Mouse (Mus musculus) forebrain, embryonic 13.5 days (tissue): ENCODE measurements around the gene Atp6v0c. TPM values are rescaled to one million over a fixed set of nuclear protein-coding genes. Genes with fewer than 3 reads are reported as not detected.

Source experiments
- ATAC-seq: fragments of 200-750 bp; cut with Nextera tagmentation; 2 replicates; pipeline ENCODE4 v1.8.0; 2017
- H3K27ac ChIP-seq: fragments of 300-500 bp; sonication (generic); 2 replicates; pipeline ENCODE4 v1.5.1; 2015; ENCODE audit warnings: inconsistent platforms, mild to moderate bottlenecking, moderate library complexity
- H3K27me3 ChIP-seq: fragments of 300-500 bp; sonication (generic); 2 replicates; pipeline ENCODE4 v1.6.1; 2015; ENCODE audit warnings: mild to moderate bottlenecking, inconsistent platforms
- H3K36me3 ChIP-seq: fragments of 300-500 bp; sonication (generic); 2 replicates; pipeline ENCODE4 v1.6.1; 2015; ENCODE audit warnings: mild to moderate bottlenecking, inconsistent platforms; ENCODE audit not compliant: poor library complexity, severe bottlenecking
- H3K4me1 ChIP-seq: fragments of 300-500 bp; sonication (generic); 2 replicates; pipeline ENCODE4 v1.6.1; 2015; ENCODE audit warnings: inconsistent platforms
- H3K4me2 ChIP-seq: fragments of 300-500 bp; sonication (generic); 2 replicates; pipeline ENCODE4 v1.6.1; 2015; ENCODE audit warnings: inconsistent platforms, mild to moderate bottlenecking, moderate library complexity
- H3K4me3 ChIP-seq: fragments of 300-500 bp; sonication (generic); 2 replicates; pipeline ENCODE4 v1.5.1; 2015; ENCODE audit warnings: mild to moderate bottlenecking, inconsistent platforms
- H3K9ac ChIP-seq: fragments of 300-500 bp; sonication (generic); 2 replicates; pipeline ENCODE4 v1.6.1; 2015; ENCODE audit warnings: mild to moderate bottlenecking, inconsistent platforms
- H3K9me3 ChIP-seq: fragments of 300-500 bp; sonication (generic); replicated peaks from 2 replicates; pipeline ENCODE4 v1.6.1; 2016; ENCODE audit warnings: inconsistent platforms
- WGBS: fragments of 180-500 bp; shearing (Covaris S2); methylation state at CpG from one replicate; pipeline ENCODE4 v1.1.7; 2015; 5-methylcytosine and 5-hydroxymethylcytosine counted together
- polyA plus RNA-seq: library from polyadenylated mRNA; unstranded; fragments of >200 nt; fragmentation: Nextera tagmentation; extraction: Ambion mirVana; gene quantifications from 2 replicates; pipeline ENCODE4 v1.2.1, GENCODE M21; 2015

Gene Atp6v0c
- polyA plus RNA-seq, 1 experiment from 2014 or later: 602 TPM

- H3K4me3 ChIP-seq: no peak overlapping the region
- H3K4me2 ChIP-seq: no peak overlapping the region
- no peaks in the 10 kb centered on the region for H3K9me3 ChIP-seq
- H3K27ac ChIP-seq: no peak overlapping the region
- no peaks in the 10 kb centered on the region for H3K27me3 ChIP-seq
- H3K4me1 ChIP-seq: no peaks in the 10 kb centered on the region
- no peak overlapping the region for H3K9ac ChIP-seq
- peaks cover 2% of the 10 kb centered on the region; the same call in 1 of the 2 replicates for H3K36me3 ChIP-seq
- WGBS: 90% methylated on average over 5 of the region's 5 CpGs
- no peak for ATAC-seq
These were observed 24.3 kb upstream of the Atp6v0c start for GRCm38 (mm10) chr17:24193769-24194168.

GRCm38 (mm10) chr17:24193268-24193667 lies 23.8 kb upstream of the Atp6v0c start:
- Histone ChIP-seq H3K4me1 (no peaks in the 10 kb centered on the region), H3K27ac (no peak overlapping the region), H3K27me3 (no peaks in the 10 kb centered on the region), H3K4me2 (no peak overlapping the region), H3K9me3 (no peaks in the 10 kb centered on the region), H3K4me3 (no peak overlapping the region), H3K36me3 (peaks cover 7% of the 10 kb centered on the region), H3K9ac (no peak overlapping the region)
- ATAC-seq: no peak
- 90% methylated on average over 8 of the region's 8 CpGs for WGBS

- H3K27me3 ChIP-seq: no peaks in the 10 kb centered on the region
- WGBS: 88% methylated on average over 8 of the region's 8 CpGs
- H3K4me3 ChIP-seq: no peak overlapping the region
- H3K4me2 ChIP-seq: no peak overlapping the region
- H3K9me3 ChIP-seq: no peaks in the 10 kb centered on the region
- peaks cover 11% of the 10 kb centered on the region for H3K36me3 ChIP-seq
- H3K4me1 ChIP-seq: no peaks in the 10 kb centered on the region
- no peak for ATAC-seq
- H3K27ac ChIP-seq: no peak overlapping the region
- H3K9ac ChIP-seq: no peak overlapping the region
These were observed 23.3 kb upstream of the Atp6v0c start for GRCm38 (mm10) chr17:24192848-24193247.

GRCm38 (mm10) chr17:24191481-24191880 lies 22.0 kb upstream of the Atp6v0c start:
- 71% methylated on average over 4 of the region's 4 CpGs for WGBS
- H3K4me3 ChIP-seq: no peak overlapping the region
- ATAC-seq: no peak

GRCm38 (mm10) chr17:24190934-24191333 lies 21.4 kb upstream of the Atp6v0c start:
- WGBS: 96% methylated on average over 2 of the region's 2 CpGs
- Histone ChIP-seq H3K9me3 (no peaks in the 10 kb centered on the region), H3K9ac (no peak overlapping the region), H3K27me3 (no peaks in the 10 kb centered on the region), H3K4me2 (no peak overlapping the region), H3K36me3 (peaks cover 16% of the 10 kb centered on the region), H3K27ac (no peak overlapping the region), H3K4me3 (no peak overlapping the region), H3K4me1 (no peaks in the 10 kb centered on the region)
- ATAC-seq: no peak

More at GRCm38 (mm10) chr17:24191481-24191880, 22.0 kb upstream of the Atp6v0c start:
- no peak overlapping the region for H3K9ac ChIP-seq
- H3K36me3 ChIP-seq: peaks cover 14% of the 10 kb centered on the region
- no peaks in the 10 kb centered on the region for H3K4me1 ChIP-seq
- no peaks in the 10 kb centered on the region for H3K9me3 ChIP-seq
- no peaks in the 10 kb centered on the region for H3K27me3 ChIP-seq
- no peak overlapping the region for H3K27ac ChIP-seq
- no peak overlapping the region for H3K4me2 ChIP-seq

GRCm38 (mm10) chr17:24174259-24174658 lies 4.8 kb upstream of the Atp6v0c start:
- Histone ChIP-seq H3K4me2 (no peak overlapping the region), H3K9me3 (no peaks in the 10 kb centered on the region), H3K9ac (no peak overlapping the region), H3K27ac (no peak overlapping the region), H3K4me3 (no peak overlapping the region), H3K36me3 (no peaks in the 10 kb centered on the region), H3K4me1 (peaks cover 9% of the 10 kb centered on the region), H3K27me3 (no peaks in the 10 kb centered on the region)
- WGBS: 76% methylated on average over 3 of the region's 3 CpGs
- ATAC-seq: no peak

- H3K9ac ChIP-seq: peak overlapping the region; percentile 36; the same call in 1 of the 2 replicates
- H3K36me3 ChIP-seq: no peaks in the 10 kb centered on the region
- 2% methylated on average over 3 of the region's 3 CpGs for WGBS
- no peaks in the 10 kb centered on the region for H3K27me3 ChIP-seq
- no peaks in the 10 kb centered on the region for H3K9me3 ChIP-seq
- H3K27ac ChIP-seq: no peak overlapping the region
- H3K4me3 ChIP-seq: no peak overlapping the region
- H3K4me1 ChIP-seq: peaks cover 9% of the 10 kb centered on the region
- ATAC-seq: no peak
- H3K4me2 ChIP-seq: no peak overlapping the region
These were observed 3.9 kb upstream of the Atp6v0c start for GRCm38 (mm10) chr17:24173423-24173822.

- H3K4me1 ChIP-seq: peaks cover 25% of the 10 kb centered on the region
- ATAC-seq: no peak
- no peak overlapping the region for H3K4me2 ChIP-seq
- no peaks in the 10 kb centered on the region for H3K9me3 ChIP-seq
- peaks cover 12% of the 10 kb centered on the region for H3K36me3 ChIP-seq
- H3K27me3 ChIP-seq: no peaks in the 10 kb centered on the region
- no peak overlapping the region for H3K27ac ChIP-seq
- 85% methylated on average over 4 of the region's 4 CpGs for WGBS
- no peak overlapping the region for H3K4me3 ChIP-seq
- no peak overlapping the region; the same call in 1 of the 2 replicates for H3K9ac ChIP-seq
These were observed 2.2 kb upstream of the Atp6v0c start for GRCm38 (mm10) chr17:24171738-24172137.

- 80% methylated on average over 5 of the region's 5 CpGs for WGBS
- no peak for ATAC-seq
- H3K4me3 ChIP-seq: no peak overlapping the region
These were observed 1.2 kb upstream of the Atp6v0c start for GRCm38 (mm10) chr17:24170729-24171128.

GRCm38 (mm10) chr17:24170125-24170524 lies 623 bp upstream of the Atp6v0c start:
- peaks cover 25% of the 10 kb centered on the region for H3K4me1 ChIP-seq
- ATAC-seq: no peak
- peak overlapping the region; percentile 91 for H3K9ac ChIP-seq
- no peaks in the 10 kb centered on the region for H3K27me3 ChIP-seq
- H3K27ac ChIP-seq: peak overlapping the region; percentile 97; the same call in 1 of the 2 replicates
- H3K4me3 ChIP-seq: peak overlapping the region; percentile 91
- H3K4me2 ChIP-seq: peak overlapping the region; percentile 93
- 62% methylated on average over 3 of the region's 3 CpGs for WGBS
- H3K36me3 ChIP-seq: peaks cover 23% of the 10 kb centered on the region
- H3K9me3 ChIP-seq: no peaks in the 10 kb centered on the region

More at GRCm38 (mm10) chr17:24170729-24171128, 1.2 kb upstream of the Atp6v0c start:
- Histone ChIP-seq H3K27ac (no peak overlapping the region), H3K4me1 (peaks cover 25% of the 10 kb centered on the region), H3K9me3 (no peaks in the 10 kb centered on the region), H3K27me3 (no peaks in the 10 kb centered on the region), H3K4me2 (no peak overlapping the region), H3K9ac (no peak overlapping the region), H3K36me3 (peaks cover 18% of the 10 kb centered on the region)

- peak overlapping the region; percentile 91 for H3K4me3 ChIP-seq
- peak overlapping the region; percentile 91 for H3K9ac ChIP-seq
- peak overlapping the region; percentile 97 for H3K27ac ChIP-seq
- H3K4me1 ChIP-seq: peaks cover 29% of the 10 kb centered on the region
- no peaks in the 10 kb centered on the region for H3K27me3 ChIP-seq
- under 1% methylated on average over 40 of the region's 41 CpGs for WGBS
- ATAC-seq: peak; percentile 74
- H3K36me3 ChIP-seq: peaks cover 30% of the 10 kb centered on the region
- H3K9me3 ChIP-seq: no peaks in the 10 kb centered on the region
- H3K4me2 ChIP-seq: peak overlapping the region; percentile 93
These were observed 768 bp downstream of the Atp6v0c start for GRCm38 (mm10) chr17:24168590-24169277.

GRCm38 (mm10) chr17:24167891-24168505 lies 1.5 kb downstream of the Atp6v0c start:
- Histone ChIP-seq H3K36me3 (peaks cover 30% of the 10 kb centered on the region), H3K27me3 (no peaks in the 10 kb centered on the region), H3K4me2 (peak overlapping the region; percentile 93), H3K9me3 (no peaks in the 10 kb centered on the region), H3K9ac (peak overlapping the region; percentile 91), H3K4me3 (peak overlapping the region; percentile 91), H3K4me1 (peaks cover 28% of the 10 kb centered on the region), H3K27ac (peak overlapping the region; percentile 97)
- WGBS: 60% methylated on average over 7 of the region's 7 CpGs
- ATAC-seq: no peak
